Mouse (Mus musculus): Measurements from ENCODE around the gene Ranbp1. TPM values are rescaled to one million over a fixed set of nuclear protein-coding genes. Genes with fewer than 3 reads are reported as not detected.

The Ranbp1 gene
- 95.8 TPM for total RNA-seq (2023)

GRCm38 (mm10) chr16:18248433-18249363 lies at the start of gene Ranbp1, which contains the start of gene Trmt2a:
Gene Ranbp1 (minus strand): TSS chr16:18248732.
Gene Trmt2a (plus strand): TSS chr16:18248679.

DNA sequence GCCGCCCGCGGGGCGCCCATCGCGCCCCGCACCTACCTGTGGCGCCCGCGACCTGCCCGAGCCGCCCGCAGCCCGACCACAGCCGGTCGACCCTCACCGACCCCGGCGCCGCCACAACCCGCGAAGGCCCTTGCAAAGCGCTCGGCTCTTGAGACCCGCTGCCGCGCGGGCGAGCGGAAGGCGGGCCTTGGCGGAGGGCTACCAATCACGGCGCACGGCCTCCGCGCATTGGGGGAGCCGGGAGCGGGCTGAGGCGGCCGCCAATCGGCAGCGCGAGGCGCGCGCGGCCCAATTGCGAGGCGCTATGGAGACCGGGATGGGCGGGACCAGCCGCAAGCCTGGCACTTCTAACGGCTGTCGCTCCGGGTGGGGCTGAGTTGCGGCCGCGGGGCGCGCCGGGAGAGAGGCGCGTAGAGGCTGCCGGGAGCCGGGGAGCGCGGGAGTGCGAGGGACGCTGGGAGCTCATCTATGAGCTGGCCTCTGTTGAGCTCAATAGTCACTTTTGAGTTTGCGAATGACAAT lies 40.6 kb upstream of the Ranbp1 start, which contains the start of gene Dgcr8:
Dgcr8 (minus strand) TSS at position 180 of the 522 bp plus-strand sequence.

GRCm38 (mm10) chr16:18258221-18258620 lies 9.7 kb upstream of the Ranbp1 start, which contains the start of gene Gm49776:
Gene Gm49776 (minus strand): TSS chr16:18258321.

DNA sequence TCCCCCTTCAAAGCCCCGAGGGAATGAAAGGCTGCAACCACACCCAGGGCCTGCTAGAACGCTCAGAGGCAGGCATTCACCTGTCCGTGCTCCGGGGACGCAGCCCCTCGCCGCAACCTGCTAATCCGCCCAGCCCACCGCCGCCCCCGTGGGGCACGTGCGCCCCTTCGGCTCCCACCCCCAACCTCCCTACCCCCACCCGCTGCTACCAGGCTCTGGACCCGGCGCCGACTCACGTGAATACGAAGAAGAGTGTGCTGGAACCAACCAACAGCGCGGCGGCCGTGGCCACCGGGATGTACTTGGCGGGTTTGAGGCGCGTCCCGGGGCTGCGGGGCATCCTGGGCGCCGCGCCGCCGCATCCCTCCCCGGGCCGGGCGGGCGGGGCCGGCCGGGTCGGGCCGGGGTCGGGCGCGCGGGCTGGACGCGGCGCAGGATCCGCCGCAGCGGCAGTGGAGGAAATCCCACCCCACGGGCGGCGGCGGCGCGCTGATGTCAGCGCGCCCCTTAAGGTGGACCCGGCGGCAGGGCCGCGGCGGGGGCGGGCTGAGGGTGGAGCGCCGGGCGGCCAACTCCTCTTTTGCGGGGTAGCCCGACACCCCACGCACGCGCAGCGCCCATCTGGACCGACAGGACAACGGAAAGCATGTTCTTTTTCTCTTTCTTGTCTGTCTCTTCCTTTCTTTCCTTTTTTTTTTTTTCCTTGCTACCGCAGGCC lies 13.7 kb downstream of the Ranbp1 start, which contains the start of gene Zdhhc8:
Zdhhc8 (minus strand) TSS at position 466 of the 718 bp plus-strand sequence.

GRCm38 (mm10) chr16:18217579-18217978 lies 31.0 kb downstream of the Ranbp1 start, which contains the start of gene Ccdc188:
Gene Ccdc188 (plus strand): TSS chr16:18217879.

Other genes with a start within 250 kb of the Ranbp1 start
- gene Dgcr6, start 195.9 kb downstream of the Ranbp1 start, total RNA-seq (2023) = 4.8 TPM
- 4.7 TPM for gene Prodh, start 158.5 kb downstream of the Ranbp1 start, total RNA-seq (2023)
- not detected for gene Rtn4r, start 121.1 kb downstream of the Ranbp1 start, total RNA-seq (2023)
- gene Ccdc188, start 30.9 kb downstream of the Ranbp1 start, total RNA-seq (2023) = not detected
- 30.4 TPM for gene Zdhhc8, start 13.6 kb downstream of the Ranbp1 start, total RNA-seq (2023)
- gene Trmt2a, start 53 bp downstream of the Ranbp1 start, total RNA-seq (2023) = 102 TPM
- not detected for gene Gm49776, start 9.6 kb upstream of the Ranbp1 start, total RNA-seq (2023)
- gene Dgcr8, start 40.5 kb upstream of the Ranbp1 start, total RNA-seq (2023) = 29.5 TPM
- 43.5 TPM for gene Tango2, start 99.4 kb upstream of the Ranbp1 start, total RNA-seq (2023)
- gene Arvcf, start 99.5 kb upstream of the Ranbp1 start, total RNA-seq (2023) = 3.8 TPM
- 14.6 TPM for gene Txnrd2, start 177.7 kb upstream of the Ranbp1 start, total RNA-seq (2023)
- gene Comt, start 178.1 kb upstream of the Ranbp1 start, total RNA-seq (2023) = 9.1 TPM
- gene Gnb1l, start 250.0 kb upstream of the Ranbp1 start, total RNA-seq (2023) = 8.0 TPM